Mouse (Mus musculus) ES-E14 (cell line): ENCODE measurements around the gene E2f6. TPM values are rescaled to one million over a fixed set of nuclear protein-coding genes. Genes with fewer than 3 reads are reported as not detected.

Experiments
- DNase-seq: peaks from one replicate; pipeline ENCODE4 v3.0.0-alpha.2; 2013; ENCODE audit warnings: low read depth, low spot score
- H3K27ac ChIP-seq: 2 replicates; pipeline ENCODE4 v1.5.1; 2012; ENCODE audit warnings: low read depth, mild to moderate bottlenecking, low read length, moderate library complexity, mixed read lengths; ENCODE audit not compliant: poor library complexity, insufficient read depth, severe bottlenecking
- H3K36me3 ChIP-seq: 2 replicates; pipeline ENCODE4 v1.6.1; 2012; ENCODE audit warnings: mild to moderate bottlenecking, low read length, moderate library complexity, mixed read lengths; ENCODE audit not compliant: control insufficient read depth, poor library complexity, insufficient read depth, severe bottlenecking
- H3K4me1 ChIP-seq, 2 experiments: fragments of 150-350 bp in 1 of 2; sonication (generic) in 1 of 2; 2 replicates each; pipeline ENCODE4 v1.6.1; 2012; ENCODE audit warnings: low read length in 2 of 2, mild to moderate bottlenecking in 1 of 2, mixed read lengths in 1 of 2; ENCODE audit not compliant: control insufficient read depth in 2 of 2, insufficient read depth in 2 of 2, poor library complexity in 1 of 2
- H3K4me3 ChIP-seq, 2 experiments: fragments of 150-350 bp in 1 of 2; sonication (generic) in 1 of 2; 2 replicates each; pipeline ENCODE4 v1.5.1; 2012; ENCODE audit warnings: low read length in 2 of 2, low read depth in 1 of 2, mild to moderate bottlenecking in 1 of 2, mixed read lengths in 1 of 2; ENCODE audit not compliant: insufficient read depth in 1 of 2, poor library complexity in 1 of 2, severe bottlenecking in 1 of 2
- H3K9ac ChIP-seq: 2 replicates; pipeline ENCODE4 v1.6.1; 2012; ENCODE audit warnings: low read depth, mild to moderate bottlenecking, low read length, mixed read lengths; ENCODE audit not compliant: poor library complexity, insufficient read depth, severe bottlenecking
- H3K9me3 ChIP-seq: fragments of 150-350 bp; sonication (generic); 2 replicates; pipeline ENCODE4 v1.6.1; 2012; ENCODE audit warnings: low read depth, mild to moderate bottlenecking, low read length; ENCODE audit not compliant: control insufficient read depth, insufficient read depth
- CHD2 ChIP-seq: IDR thresholded peaks from 2 replicates; pipeline ENCODE4 v1.6.1; 2014; ENCODE audit warnings: mild to moderate bottlenecking, low read depth, low read length, inconsistent platforms
- HCFC1 ChIP-seq: IDR thresholded peaks from 2 replicates; pipeline ENCODE4 v1.6.1; 2012; ENCODE audit warnings: low read length, inconsistent platforms, borderline replicate concordance; ENCODE audit not compliant: insufficient read depth
- MAFK ChIP-seq: IDR thresholded peaks from 2 replicates; pipeline ENCODE4 v1.6.1; 2014; ENCODE audit warnings: mild to moderate bottlenecking, low read depth, low read length, inconsistent platforms; ENCODE audit not compliant: insufficient read depth
- ZC3H11A ChIP-seq: IDR thresholded peaks from 2 replicates; pipeline ENCODE4 v1.6.1; 2012; ENCODE audit warnings: low read depth, mild to moderate bottlenecking, inconsistent platforms, low read length, borderline replicate concordance
- ZNF384 ChIP-seq: IDR thresholded peaks from 2 replicates; pipeline ENCODE4 v1.6.1; 2012; ENCODE audit warnings: low read depth, low read length, inconsistent platforms
- in situ Hi-C, 2 experiments: fragments of 600-800 bp; cut with MboI; formaldehyde crosslinking; loops; one replicate each; pipeline ENCODE4 v1.15.1; 2025; ENCODE audit warnings: low sequenced_read_pairs in 2 of 2, inconsistent platforms in 1 of 2; ENCODE audit not compliant: unreplicated experiment in 2 of 2
- total RNA-seq: library from RNA; depleted of rRNA; stranded (reverse); fragments of 300-350 nt; gene quantifications from 2 replicates; pipeline ENCODE4 v1.2.3, GENCODE M21; 2012

E2f6 gene
- total RNA-seq, 1 experiment: 12.0 TPM

- no peak for DNase-seq
- no peak overlapping the region for H3K9ac ChIP-seq
- TF ChIP-seq ZNF384 (no peak), CHD2 (no peak), HCFC1 (no peak), MAFK (no peak), ZC3H11A (no peak)
- H3K9me3 ChIP-seq: no peaks in the 10 kb centered on the region
- H3K36me3 ChIP-seq: no peaks in the 10 kb centered on the region
- H3K4me1 ChIP-seq: no peaks in the 10 kb centered on the region
- no peak overlapping the region for H3K27ac ChIP-seq
- in situ Hi-C loops: no loop called here
- no peak overlapping the region for H3K4me3 ChIP-seq
Observed at GRCm38 (mm10) chr12:16859781-16860180, 49.0 kb downstream of the E2f6 start.

- H3K27ac ChIP-seq: no peak overlapping the region
Observed at GRCm38 (mm10) chr12:16860533-16860932, 49.8 kb downstream of the E2f6 start.

GRCm38 (mm10) chr12:16860961-16861360 lies 50.2 kb downstream of the E2f6 start:
- DNase-seq: no peak
- H3K4me3 ChIP-seq: no peak overlapping the region
- H3K9ac ChIP-seq: no peak overlapping the region
- no peaks in the 10 kb centered on the region for H3K36me3 ChIP-seq
- no peak overlapping the region for H3K27ac ChIP-seq
- no peaks in the 10 kb centered on the region for H3K9me3 ChIP-seq
- no peaks in the 10 kb centered on the region for H3K4me1 ChIP-seq
- no peak for TF ChIP-seq MAFK
- TF ChIP-seq ZNF384: no peak
- no peak for TF ChIP-seq HCFC1
- TF ChIP-seq ZC3H11A: no peak
- TF ChIP-seq CHD2: no peak
- in situ Hi-C loops: no loop called here

More at GRCm38 (mm10) chr12:16860533-16860932, 49.8 kb downstream of the E2f6 start:
- DNase-seq: no peak
- in situ Hi-C loops: no loop called here
- TF ChIP-seq ZC3H11A (no peak), HCFC1 (no peak), CHD2 (no peak), MAFK (no peak), ZNF384 (no peak)
- H3K36me3 ChIP-seq: no peaks in the 10 kb centered on the region
- no peaks in the 10 kb centered on the region for H3K9me3 ChIP-seq
- no peaks in the 10 kb centered on the region for H3K4me1 ChIP-seq
- no peak overlapping the region for H3K4me3 ChIP-seq
- H3K9ac ChIP-seq: no peak overlapping the region

- TF ChIP-seq MAFK (no peak), CHD2 (no peak), HCFC1 (no peak), ZNF384 (no peak), ZC3H11A (no peak)
Observed at GRCm38 (mm10) chr12:16864477-16864876, 53.7 kb downstream of the E2f6 start.

GRCm38 (mm10) chr12:16865871-16866270 lies 55.1 kb downstream of the E2f6 start:
- Histone ChIP-seq H3K4me1 (peaks cover 5 to 26% of the 10 kb centered on the region in 2 experiments; a peak in 3 of 4 replicates), H3K27ac (no peak overlapping the region)
- TF ChIP-seq ZC3H11A: no peak
- no peak for TF ChIP-seq ZNF384
- TF ChIP-seq MAFK: no peak
- no peak for TF ChIP-seq CHD2
- TF ChIP-seq HCFC1: no peak

More at GRCm38 (mm10) chr12:16864477-16864876, 53.7 kb downstream of the E2f6 start:
- in situ Hi-C loops: no loop called here
- Histone ChIP-seq H3K9me3 (no peaks in the 10 kb centered on the region), H3K9ac (no peak overlapping the region), H3K36me3 (no peaks in the 10 kb centered on the region), H3K27ac (no peak overlapping the region), H3K4me3 (no peak overlapping the region), H3K4me1 (peaks cover 4 to 18% of the 10 kb centered on the region in 2 experiments; a peak in 2 of 4 replicates)
- DNase-seq: no peak

More at GRCm38 (mm10) chr12:16865871-16866270, 55.1 kb downstream of the E2f6 start:
- in situ Hi-C loops: no loop called here
- no peak for DNase-seq
- Histone ChIP-seq H3K9me3 (no peaks in the 10 kb centered on the region), H3K9ac (no peak overlapping the region), H3K4me3 (no peak overlapping the region), H3K36me3 (no peaks in the 10 kb centered on the region)
